Mouse (Mus musculus): ENCODE data around the gene Ezh1. TPM values are rescaled to one million over a fixed set of nuclear protein-coding genes. Genes with fewer than 3 reads are reported as not detected.
A peak's percentile ranks its signal among the peaks of the same experiment; 100 is the strongest.

The Ezh1 gene
- total RNA-seq, 4 experiments from 2014 or later: 63.5 to 88.1 (median 77.5) TPM

- DNase-seq (ENCODE audit: low spot score in 2 of 2): no peak
These were observed 14.3 kb downstream of the Ezh1 start for GRCm38 (mm10) chr11:101211970-101212369.

- DNase-seq (ENCODE audit: low spot score in 2 of 2): no peak
These were observed 25.3 kb downstream of the Ezh1 start for GRCm38 (mm10) chr11:101200986-101201385.

GRCm38 (mm10) chr11:101199555-101199954 is 26.7 kb downstream of the Ezh1 start:
- no peak for DNase-seq (ENCODE audit: low spot score in 2 of 2)

- no peak for DNase-seq (ENCODE audit: low spot score in 2 of 2)
These were observed 30.1 kb downstream of the Ezh1 start for GRCm38 (mm10) chr11:101196175-101196574.

- no peak for DNase-seq (ENCODE audit: low spot score in 2 of 2)
These were observed 30.7 kb downstream of the Ezh1 start for GRCm38 (mm10) chr11:101195571-101195970.

- DNase-seq (ENCODE audit: low spot score in 2 of 2): no peak
These were observed 31.2 kb downstream of the Ezh1 start for GRCm38 (mm10) chr11:101195101-101195500.

GRCm38 (mm10) chr11:101194643-101195042 is 31.6 kb downstream of the Ezh1 start:
- no peak for DNase-seq (ENCODE audit: low spot score in 2 of 2)

- no peak for DNase-seq (ENCODE audit: low spot score in 2 of 2)
These were observed 32.1 kb downstream of the Ezh1 start for GRCm38 (mm10) chr11:101194137-101194536.

GRCm38 (mm10) chr11:101193076-101193475 is 33.2 kb downstream of the Ezh1 start:
- no peak for DNase-seq (ENCODE audit: low spot score in 2 of 2)

- no peak for DNase-seq (ENCODE audit: low spot score in 2 of 2)
These were observed 33.6 kb downstream of the Ezh1 start for GRCm38 (mm10) chr11:101192646-101193045.

GRCm38 (mm10) chr11:101191919-101192470 is 34.3 kb downstream of the Ezh1 start:
- DNase-seq (ENCODE audit: low spot score in 2 of 2): no peak

- DNase-seq (ENCODE audit: low spot score in 2 of 2): peak in 1 of 2 experiments; percentile 38
These were observed 35.1 kb downstream of the Ezh1 start for GRCm38 (mm10) chr11:101190913-101191907.

- DNase-seq (ENCODE audit: low spot score in 2 of 2): no peak
These were observed 35.9 kb downstream of the Ezh1 start for GRCm38 (mm10) chr11:101190181-101190912.

GRCm38 (mm10) chr11:101189495-101190180 is 36.6 kb downstream of the Ezh1 start:
- DNase-seq (ENCODE audit: low spot score in 2 of 2): peak; percentile 56 to 83

GRCm38 (mm10) chr11:101188166-101188805 is 38.0 kb downstream of the Ezh1 start:
- DNase-seq (ENCODE audit: low spot score in 2 of 2): no peak

GRCm38 (mm10) chr11:101187541-101187940 is 38.7 kb downstream of the Ezh1 start:
- no peak for DNase-seq (ENCODE audit: low spot score in 2 of 2)

GRCm38 (mm10) chr11:101186526-101187247 is 39.6 kb downstream of the Ezh1 start:
- no peak for DNase-seq (ENCODE audit: low spot score in 2 of 2)

- DNase-seq (ENCODE audit: low spot score in 2 of 2): no peak
These were observed 40.8 kb downstream of the Ezh1 start for GRCm38 (mm10) chr11:101185441-101185840.

- DNase-seq (ENCODE audit: low spot score in 2 of 2): no peak
These were observed 41.3 kb downstream of the Ezh1 start for GRCm38 (mm10) chr11:101184984-101185383.
